17 mouse cellular contexts compared by ENCODE assay signal in the genomic region with DNA sequence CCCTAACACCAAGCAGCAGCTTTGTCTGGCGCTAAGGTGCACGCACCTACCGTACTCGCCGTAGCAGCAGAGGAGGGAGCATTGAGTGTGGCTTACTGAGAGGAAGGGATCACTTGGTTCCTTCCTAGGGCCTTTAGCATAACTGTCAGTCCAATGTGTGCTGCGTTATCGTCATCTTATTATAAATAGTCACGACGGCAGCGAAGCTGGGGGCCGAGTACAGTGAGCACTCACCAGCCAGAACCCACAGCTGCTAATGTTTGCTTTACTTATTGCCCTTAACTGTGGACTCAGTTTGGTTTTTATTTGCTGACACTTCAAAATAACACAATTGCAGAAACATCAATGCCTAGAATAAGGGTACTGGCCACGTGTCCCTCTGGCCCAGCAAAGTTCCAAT.
"Had no signal": no experiment of that assay in that cellular context is flagged by ENCODE, and none has a peak within 500 bp of the region (broad histone marks: within the 10 kb centered on the region; RNA-seq: fewer than 3 reads in every experiment).

No protein-coding gene starts in this region.

- H3K4me3 ChIP-seq: limb, embryonic 10.5 days; limb, embryonic 13.5 days; liver, embryonic 12.5 days; liver, embryonic 15.5 days; megakaryocyte, embryonic 14.5 days; midbrain, embryonic 10.5 days; midbrain, embryonic 13.5 days; myocyte; neural tube, embryonic 13.5 days had no signal

- DNase-seq: kidney, adult 2 months; kidney, postnatal 25 days; liver; lung, adult 18-20 months; lung, postnatal 14 days had no signal

- H3K4me2 ChIP-seq: limb, embryonic 13.5 days; liver, embryonic 12.5 days; liver, embryonic 15.5 days; midbrain, embryonic 13.5 days; neural tube, embryonic 13.5 days had no signal

- H3K36me3 ChIP-seq: limb, embryonic 10.5 days; limb, embryonic 13.5 days; liver, embryonic 12.5 days; liver, embryonic 15.5 days; midbrain, embryonic 10.5 days; midbrain, embryonic 13.5 days; neural tube, embryonic 13.5 days had no signal

- H3K27me3 ChIP-seq: limb, embryonic 13.5 days; liver, embryonic 12.5 days; liver, embryonic 15.5 days; midbrain, embryonic 13.5 days; neural tube, embryonic 13.5 days had no signal

- H3K9ac ChIP-seq: limb, embryonic 13.5 days; liver, embryonic 12.5 days; liver, embryonic 15.5 days; midbrain, embryonic 13.5 days; neural tube, embryonic 13.5 days had no signal

- H3K9me3 ChIP-seq: limb, embryonic 10.5 days; limb, embryonic 13.5 days; liver, embryonic 12.5 days; liver, embryonic 15.5 days; megakaryocyte, embryonic 14.5 days; midbrain, embryonic 10.5 days; midbrain, embryonic 13.5 days; neural tube, embryonic 13.5 days had no signal

- H3K27ac ChIP-seq: kidney, postnatal 0 days; limb, embryonic 10.5 days; limb, embryonic 13.5 days; liver, embryonic 12.5 days; liver, embryonic 15.5 days; midbrain, embryonic 10.5 days; midbrain, embryonic 13.5 days; neural tube, embryonic 13.5 days had no signal

- H3K4me1 ChIP-seq: limb, embryonic 10.5 days; limb, embryonic 13.5 days; liver, embryonic 12.5 days; liver, embryonic 15.5 days; neural tube, embryonic 13.5 days had no signal

- ATAC-seq: intestine, postnatal 0 days; liver, embryonic 12.5 days; midbrain, embryonic 13.5 days; midbrain, embryonic 16.5 days had no signal
